Mouse (Mus musculus): ENCODE measurements around the gene Igf2r.

GRCm38 (mm10) chr17:12751218-12751617, 18.2 kb downstream of the Igf2r start:
- TF ChIP-seq CTCF (IDR thresholded peaks at IDR 0.05; ENCODE audit: control insufficient read depth, insufficient read depth, insufficient replicate concordance, low read depth, low read length) (no peak), POLR2A (IDR thresholded peaks at IDR 0.05; ENCODE audit: control insufficient read depth, low read depth, low read length) (no peak)

Data from testis, adult 2 months (tissue).